Mouse (Mus musculus) thymus, adult 2 months (tissue): ENCODE results near the gene Nudt9.

Source experiments
- CTCF ChIP-seq: fragments of 200-500 bp; IDR thresholded peaks from 2 replicates; pipeline ENCODE4 v1.5.1; 2012; ENCODE audit warnings: mild to moderate bottlenecking, control low read depth, low read length, moderate library complexity, borderline replicate concordance; ENCODE audit not compliant: control insufficient read depth, poor library complexity, insufficient read depth; ENCODE audit errors: extremely low read depth
- POLR2A ChIP-seq: fragments of 200-500 bp; IDR thresholded peaks from 2 replicates; pipeline ENCODE4 v1.6.1; 2012; ENCODE audit warnings: mild to moderate bottlenecking, low read length, control low read depth, moderate library complexity; ENCODE audit not compliant: control insufficient read depth, poor library complexity, insufficient read depth; ENCODE audit errors: extremely low read depth

DNA sequence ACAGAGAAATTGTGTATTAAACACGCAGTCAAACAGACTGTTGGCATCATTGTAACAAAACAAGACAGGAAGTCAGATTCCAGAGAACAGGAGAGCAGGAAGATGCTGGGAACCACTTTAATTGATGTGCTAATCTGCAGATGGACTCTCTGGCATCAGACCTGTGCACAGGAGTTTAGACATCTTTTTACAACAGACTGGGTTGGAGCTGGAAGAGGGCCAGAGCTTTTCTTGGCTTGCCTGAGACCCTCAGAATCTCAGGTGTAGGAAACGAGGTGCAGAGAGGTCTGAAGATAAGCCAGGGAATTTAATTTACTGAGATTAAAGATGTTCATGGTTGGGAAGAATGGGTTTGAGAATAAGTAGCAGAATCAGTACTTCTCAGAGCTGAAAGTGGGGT, 43.6 kb downstream of the Nudt9 start:
- TF ChIP-seq CTCF (no peak), POLR2A (no peak)
